Mouse (Mus musculus) liver, embryonic 14.5 days (tissue): Measurements from ENCODE around the gene St6galnac6.

ENCODE experiments used
- CTCF ChIP-seq: IDR thresholded peaks from 2 replicates; pipeline ENCODE4 v1.5.1; 2016; ENCODE audit warnings: antibody characterized with exemption, low read depth, control low read depth
- EP300 ChIP-seq: IDR thresholded peaks from 2 replicates; pipeline ENCODE4 v1.6.1; 2016; ENCODE audit warnings: antibody characterized with exemption, low read depth

DNA sequence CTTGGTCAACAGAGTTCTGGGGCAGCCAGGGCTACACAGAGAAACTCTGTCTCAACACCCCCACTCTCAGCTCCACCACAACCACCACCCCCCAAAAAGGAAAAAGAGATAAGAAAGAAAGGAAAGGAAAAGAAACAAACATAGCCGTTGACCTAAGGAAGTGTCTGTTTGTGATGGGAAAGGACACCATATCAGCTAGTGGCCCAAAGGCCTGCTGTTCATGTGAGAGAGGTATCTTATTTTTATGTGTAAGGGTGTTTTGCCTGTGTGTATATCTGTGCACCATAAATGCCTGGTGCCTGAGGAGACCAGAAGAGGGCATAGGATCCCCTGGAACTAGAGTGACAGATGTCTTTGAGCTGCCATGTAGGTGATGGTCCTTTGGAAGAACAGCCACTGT is 40.1 kb downstream of the St6galnac6 start:
- TF ChIP-seq CTCF (no peak), EP300 (no peak)
